Mouse (Mus musculus) spleen, adult 2 months (tissue): ENCODE measurements at regions not wholly inside any gene's neighbourhood (a gene's known extent, or its start where the extent isn't known, plus 50 kb on each side); places are given as distances from the start of the nearest gene placed in this dataset.

Source experiments
- DNase-seq, 2 experiments: peaks; one replicate each; pipeline versions ENCODE4 v3.0.0 to v3.0.0-alpha.2; 2012 to 2021; ENCODE audit warnings: low spot score in 2 of 2, low read depth in 1 of 2
- H3K27ac ChIP-seq: fragments of 200-500 bp; 2 replicates; pipeline ENCODE4 v1.5.1; 2012; ENCODE audit warnings: low read length, inconsistent platforms; ENCODE audit not compliant: insufficient read depth
- H3K27me3 ChIP-seq: fragments of 200-500 bp; 2 replicates; pipeline ENCODE4 v1.6.1; 2012; ENCODE audit warnings: mild to moderate bottlenecking, moderate library complexity, low read length, inconsistent platforms; ENCODE audit not compliant: control insufficient read depth, insufficient read depth
- H3K36me3 ChIP-seq: fragments of 200-500 bp; 2 replicates; pipeline ENCODE4 v1.6.1; 2012; ENCODE audit warnings: mild to moderate bottlenecking, low read length, inconsistent platforms; ENCODE audit not compliant: control insufficient read depth, insufficient read depth
- H3K4me1 ChIP-seq: fragments of 200-500 bp; 2 replicates; pipeline ENCODE4 v1.6.1; 2011; ENCODE audit warnings: inconsistent platforms; ENCODE audit not compliant: control insufficient read depth, insufficient read depth, insufficient read length
- H3K4me3 ChIP-seq: fragments of 200-500 bp; 2 replicates; pipeline ENCODE4 v1.5.1; 2011; ENCODE audit warnings: mild to moderate bottlenecking, inconsistent platforms; ENCODE audit not compliant: insufficient read depth, insufficient read length; ENCODE audit errors: extremely low read depth
- CTCF ChIP-seq: fragments of 200-500 bp; IDR thresholded peaks from 2 replicates; pipeline ENCODE4 v1.5.1; 2011; ENCODE audit warnings: mild to moderate bottlenecking, inconsistent platforms; ENCODE audit not compliant: insufficient read depth, insufficient read length, insufficient replicate concordance; ENCODE audit errors: extremely low read depth
- POLR2A ChIP-seq: fragments of 200-500 bp; IDR thresholded peaks from 2 replicates; pipeline ENCODE4 v1.6.1; 2011; ENCODE audit warnings: low read depth, low read length, inconsistent platforms
- WGBS: fragments of 180-500 bp; shearing (Covaris S2); methylation state at CpG from one replicate; pipeline ENCODE4 v1.1.7; 2018; 5-methylcytosine and 5-hydroxymethylcytosine counted together

DNA sequence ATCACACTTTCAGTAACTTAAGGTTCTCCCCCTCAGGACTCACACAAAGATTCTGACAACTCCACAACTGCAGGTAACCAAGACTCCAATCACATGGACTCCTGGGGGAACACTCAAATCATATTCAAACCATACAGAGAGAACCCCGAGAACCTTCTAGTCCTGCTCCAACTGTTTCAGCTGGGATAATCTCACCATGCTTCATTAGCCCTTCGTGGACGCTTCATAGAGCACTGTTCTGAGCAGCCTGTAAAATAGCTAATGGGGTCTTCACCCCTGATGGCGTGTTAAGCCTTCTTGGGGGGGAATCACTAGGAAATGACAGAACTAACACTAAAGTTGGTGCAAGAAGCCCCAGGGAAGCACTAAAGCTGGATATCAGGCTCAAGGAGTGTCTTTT is 510.7 kb downstream of the Rwdd3 start:
- H3K36me3 ChIP-seq: no peaks in the 10 kb centered on the region
- no peak overlapping the region for H3K4me3 ChIP-seq
- no peaks in the 10 kb centered on the region for H3K27me3 ChIP-seq
- 90% methylated on average over 4 of the region's 4 CpGs for WGBS
- DNase-seq: no peak
- no peak overlapping the region for H3K27ac ChIP-seq
- TF ChIP-seq POLR2A (no peak), CTCF (no peak)
- H3K4me1 ChIP-seq: no peaks in the 10 kb centered on the region

DNA sequence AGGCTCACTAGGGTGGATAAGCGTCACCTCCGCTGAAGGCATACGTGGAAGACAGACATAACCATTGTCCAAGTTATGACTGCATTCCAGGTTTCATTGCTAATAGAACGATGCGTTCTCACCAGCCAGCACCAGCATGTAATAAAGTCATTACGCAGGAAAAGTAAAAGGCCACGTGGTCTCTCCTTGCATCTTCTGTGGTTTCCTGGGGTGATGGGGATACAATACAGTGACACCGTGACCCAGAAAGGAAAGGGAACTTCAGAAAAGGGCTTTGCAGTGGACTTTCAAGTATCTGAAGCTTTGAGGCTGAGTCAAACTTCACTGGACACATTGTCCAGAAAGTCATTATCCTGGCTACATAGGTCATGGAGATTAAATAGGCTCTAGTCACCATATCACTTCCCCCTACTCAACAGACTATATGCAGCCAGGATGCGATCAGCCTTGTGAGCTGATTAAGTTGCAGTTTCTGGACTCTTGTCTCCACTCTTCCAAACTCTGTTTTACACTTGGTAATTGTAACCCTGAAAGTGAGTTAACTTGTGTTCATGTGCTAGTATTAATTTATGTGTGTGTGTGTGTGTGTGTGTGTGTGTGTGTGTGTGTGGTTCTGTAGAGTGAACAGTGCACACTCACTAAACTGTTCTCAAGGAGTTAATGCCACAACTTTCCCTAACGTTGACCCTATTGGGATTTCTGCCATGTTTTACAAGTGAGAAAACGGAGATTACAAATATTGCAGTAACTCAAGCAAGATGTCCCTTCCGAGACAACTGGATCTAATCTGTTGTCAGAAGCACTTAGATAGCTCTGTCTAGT is 522.2 kb downstream of the Rwdd3 start:
- DNase-seq: no peak
- Histone ChIP-seq H3K4me3 (no peak overlapping the region), H3K27ac (no peak overlapping the region), H3K4me1 (no peaks in the 10 kb centered on the region), H3K36me3 (no peaks in the 10 kb centered on the region), H3K27me3 (no peaks in the 10 kb centered on the region)
- TF ChIP-seq POLR2A: no peak
- TF ChIP-seq CTCF: no peak
- WGBS: 50% methylated on average over 12 of the region's 12 CpGs

DNA sequence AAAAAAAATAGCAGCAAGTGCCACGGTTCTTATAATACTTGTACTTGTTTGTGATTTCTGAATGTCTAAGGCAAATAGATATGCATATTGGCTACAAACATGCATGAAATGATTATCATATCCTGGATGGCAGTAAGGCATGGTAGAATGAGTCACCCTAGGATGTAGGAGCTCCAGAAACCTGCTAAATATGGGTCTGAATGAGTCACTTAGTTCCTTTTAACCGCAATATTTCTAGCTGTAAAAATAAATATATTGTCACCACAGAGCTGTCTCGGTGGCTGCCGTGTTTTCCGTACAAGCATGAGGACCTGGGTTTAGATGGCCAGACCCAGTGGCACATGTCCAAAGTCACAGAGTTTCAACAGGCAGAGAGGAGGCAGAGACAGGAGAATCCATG is 523.1 kb downstream of the Rwdd3 start:
- no peak overlapping the region for H3K27ac ChIP-seq
- TF ChIP-seq POLR2A (no peak), CTCF (no peak)
- H3K27me3 ChIP-seq: no peaks in the 10 kb centered on the region
- WGBS: 28% methylated on average over 5 of the region's 5 CpGs
- no peak for DNase-seq
- H3K4me3 ChIP-seq: no peak overlapping the region
- no peaks in the 10 kb centered on the region for H3K36me3 ChIP-seq
- no peaks in the 10 kb centered on the region for H3K4me1 ChIP-seq

DNA sequence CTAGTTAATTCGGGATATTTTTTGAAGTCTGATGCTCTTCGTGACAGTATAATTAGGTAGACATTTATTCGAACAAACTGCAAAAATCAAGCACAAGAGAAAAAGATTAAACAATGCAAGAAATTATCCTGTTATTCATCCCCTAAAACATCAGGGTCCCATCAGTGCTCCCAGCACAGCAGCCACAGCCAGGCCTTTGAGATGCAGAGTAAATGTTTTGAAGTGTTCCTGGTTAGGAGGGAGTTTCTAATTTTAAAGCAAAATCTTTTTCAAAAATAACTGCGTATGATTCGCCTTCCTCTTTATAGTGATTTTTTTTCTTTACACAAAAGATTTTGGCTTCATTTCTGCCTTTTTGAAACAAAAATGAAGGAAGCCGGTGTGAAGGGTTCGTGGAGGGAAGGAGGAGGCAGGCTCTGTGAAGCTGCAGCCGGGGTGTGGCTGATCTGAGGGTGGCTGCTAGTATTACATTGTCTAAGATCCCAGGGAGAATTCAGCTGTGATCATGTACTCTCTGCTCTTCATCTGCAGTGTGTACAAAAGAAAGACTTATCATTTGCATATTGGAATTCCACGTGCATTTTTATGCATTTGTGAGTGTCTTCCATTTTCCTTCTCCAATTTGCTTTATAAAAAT is 534.7 kb downstream of the Rwdd3 start:
- TF ChIP-seq CTCF (no peak), POLR2A (no peak)
- DNase-seq: no peak
- Histone ChIP-seq H3K27ac (no peak overlapping the region), H3K36me3 (no peaks in the 10 kb centered on the region), H3K27me3 (no peaks in the 10 kb centered on the region), H3K4me3 (no peak overlapping the region), H3K4me1 (no peaks in the 10 kb centered on the region)
- WGBS: 65% methylated on average over 9 of the region's 9 CpGs

DNA sequence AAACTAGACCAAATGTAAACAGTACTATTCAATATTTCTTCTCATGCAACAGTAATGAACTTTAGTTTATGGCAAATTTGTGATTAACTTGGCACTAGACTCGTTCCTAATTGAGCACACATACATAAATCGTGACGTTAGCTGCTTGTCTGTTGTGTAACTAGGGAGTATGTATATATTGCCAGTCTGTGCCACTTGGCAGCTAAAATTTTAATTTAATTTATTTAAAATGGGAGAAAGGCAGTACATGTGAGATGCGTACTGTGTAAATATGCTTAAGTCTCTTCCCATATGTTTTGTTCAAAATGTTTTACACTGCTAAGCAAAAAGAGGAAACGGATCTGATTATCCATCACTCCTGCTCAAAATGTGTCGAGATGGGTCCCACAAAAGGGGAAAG is 553.1 kb downstream of the Rwdd3 start:
- Histone ChIP-seq H3K36me3 (no peaks in the 10 kb centered on the region), H3K27me3 (no peaks in the 10 kb centered on the region), H3K4me3 (no peak overlapping the region), H3K27ac (no peak overlapping the region), H3K4me1 (no peaks in the 10 kb centered on the region)
- TF ChIP-seq POLR2A (no peak), CTCF (no peak)
- WGBS: 81% methylated on average over 6 of the region's 6 CpGs
- DNase-seq: no peak

DNA sequence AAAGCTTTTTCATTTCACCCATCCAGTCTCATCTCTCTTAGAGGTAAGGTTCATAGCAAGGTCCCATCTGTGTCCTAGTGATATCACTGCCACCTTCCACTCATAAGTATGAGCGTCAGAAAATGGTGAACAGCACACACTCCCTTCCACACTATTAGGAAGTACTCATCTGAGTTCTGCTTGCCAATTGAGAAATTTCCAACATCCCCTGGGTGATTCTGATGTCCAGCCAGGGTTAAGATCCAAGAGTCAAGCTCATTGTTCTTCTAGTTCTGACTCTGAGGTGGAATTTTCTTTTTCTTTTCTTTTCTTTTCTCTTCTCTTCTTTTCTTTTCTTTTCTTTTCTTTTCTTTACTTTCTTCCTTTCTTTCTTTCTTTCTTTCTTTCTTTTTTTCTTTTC is 577.3 kb downstream of the Rwdd3 start:
- no peak for DNase-seq
- no peaks in the 10 kb centered on the region for H3K4me1 ChIP-seq
- no peak overlapping the region for H3K27ac ChIP-seq
- 91% methylated on average over 1 of the region's 1 CpGs for WGBS
- H3K4me3 ChIP-seq: no peak overlapping the region
- H3K36me3 ChIP-seq: no peaks in the 10 kb centered on the region
- no peak for TF ChIP-seq CTCF
- no peak for TF ChIP-seq POLR2A
- H3K27me3 ChIP-seq: no peaks in the 10 kb centered on the region

DNA sequence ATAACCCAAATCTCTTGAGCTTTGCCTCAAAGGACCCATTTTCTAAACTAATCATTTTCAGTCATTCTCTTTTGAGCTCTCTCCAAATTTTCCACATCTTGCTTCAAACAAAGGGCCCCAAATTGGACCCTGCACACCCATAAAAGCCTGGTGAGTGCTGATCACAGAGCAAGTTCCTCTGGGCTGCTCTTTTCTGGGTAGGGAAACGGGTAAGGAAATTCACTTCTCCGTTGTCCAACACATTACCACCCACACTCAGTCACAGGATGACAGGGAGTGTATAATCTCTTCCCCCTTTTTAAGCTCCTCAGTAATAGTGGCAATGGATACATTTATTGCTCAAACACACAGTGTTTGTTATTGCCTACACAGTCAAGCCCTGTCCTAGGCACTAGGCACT is 580.3 kb downstream of the Rwdd3 start:
- no peak for DNase-seq
- H3K27ac ChIP-seq: no peak overlapping the region
- no peaks in the 10 kb centered on the region for H3K4me1 ChIP-seq
- 60% methylated on average over 2 of the region's 2 CpGs for WGBS
- TF ChIP-seq CTCF (no peak), POLR2A (no peak)
- H3K27me3 ChIP-seq: no peaks in the 10 kb centered on the region
- H3K4me3 ChIP-seq: no peak overlapping the region
- no peaks in the 10 kb centered on the region for H3K36me3 ChIP-seq
